Mouse (Mus musculus) embryo, embryonic 10.5 days (tissue): Measurements from ENCODE around the gene Rad51ap1.

Source experiments
- DNase-seq: peaks from one replicate; pipeline ENCODE4 v3.0.0-alpha.2; 2015; ENCODE audit warnings: low spot score

Gene Rad51ap1

DNA sequence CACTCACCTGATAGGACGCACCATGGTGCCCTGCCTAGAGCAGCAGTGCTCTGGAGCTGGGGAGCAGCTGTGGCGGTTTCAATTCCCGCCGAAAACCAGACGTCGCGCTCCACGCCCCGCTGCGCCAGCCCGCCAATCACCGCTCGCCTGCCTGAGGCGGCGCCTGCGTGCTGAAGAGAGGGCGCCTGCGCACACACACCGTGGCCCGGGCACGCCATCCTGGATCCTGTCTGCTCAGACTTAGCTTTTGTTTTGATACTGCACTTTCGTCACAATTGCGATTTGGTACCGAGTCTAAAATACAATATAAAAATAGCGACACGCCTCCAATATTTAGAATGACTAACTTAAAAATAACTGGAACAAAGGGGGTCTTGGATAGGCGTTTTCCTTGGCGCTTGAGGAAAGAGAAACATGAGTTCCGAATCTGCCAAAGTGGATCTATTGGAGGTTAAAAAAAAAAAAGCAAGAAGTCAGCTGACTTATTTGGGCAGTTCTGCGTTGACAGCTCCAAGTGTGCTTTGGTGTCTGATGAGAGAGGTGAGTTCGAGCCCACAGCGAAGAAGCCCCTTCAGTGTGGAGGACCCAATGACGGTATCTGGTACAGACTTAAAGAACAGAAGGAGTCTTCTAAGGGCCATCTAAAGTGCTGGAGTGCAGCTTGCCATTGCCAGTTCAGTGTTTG is at the start of gene Rad51ap1, which contains the start of gene D6Wsu163e:
Gene Rad51ap1, minus strand, starts transcription at position 101 of the 685 bp plus-strand sequence.
Gene D6Wsu163e, plus strand, starts transcription at position 476 of the 685 bp plus-strand sequence.
- peak; percentile 95 for DNase-seq

DNA sequence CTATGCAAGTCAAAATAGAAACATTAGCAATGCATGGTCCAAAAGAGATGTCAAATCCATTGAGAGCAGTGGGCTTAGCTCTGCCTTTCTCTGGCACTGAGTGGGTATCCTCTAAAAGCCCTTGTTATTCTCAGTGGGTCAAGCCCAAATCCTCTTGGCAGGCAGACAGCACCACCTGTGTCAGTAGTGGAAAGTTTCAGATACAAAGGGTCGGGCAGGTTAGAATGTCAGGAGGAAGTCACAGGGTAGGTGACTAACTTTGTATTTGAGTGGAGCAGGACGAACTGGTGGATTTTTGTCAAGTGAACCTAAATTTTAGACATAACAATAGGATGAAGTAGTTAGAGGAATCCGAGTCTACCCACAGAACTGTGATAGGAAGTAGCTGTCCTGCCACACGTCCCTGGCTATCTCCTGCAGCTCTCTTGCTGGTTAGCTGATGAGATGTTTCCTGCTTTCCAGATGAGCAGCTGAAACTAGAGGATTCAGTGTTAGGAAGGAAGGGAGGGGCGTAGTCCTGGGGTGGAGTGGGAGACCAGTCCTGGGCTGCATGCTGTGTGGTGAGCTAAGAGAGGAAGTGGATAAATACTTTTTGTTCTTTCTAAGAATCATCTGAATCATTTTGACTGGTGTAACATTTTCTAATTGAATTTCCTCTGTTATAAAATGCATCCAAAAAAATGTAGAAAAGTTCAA is 42.3 kb upstream of the Rad51ap1 start:
- DNase-seq = no peak

DNA sequence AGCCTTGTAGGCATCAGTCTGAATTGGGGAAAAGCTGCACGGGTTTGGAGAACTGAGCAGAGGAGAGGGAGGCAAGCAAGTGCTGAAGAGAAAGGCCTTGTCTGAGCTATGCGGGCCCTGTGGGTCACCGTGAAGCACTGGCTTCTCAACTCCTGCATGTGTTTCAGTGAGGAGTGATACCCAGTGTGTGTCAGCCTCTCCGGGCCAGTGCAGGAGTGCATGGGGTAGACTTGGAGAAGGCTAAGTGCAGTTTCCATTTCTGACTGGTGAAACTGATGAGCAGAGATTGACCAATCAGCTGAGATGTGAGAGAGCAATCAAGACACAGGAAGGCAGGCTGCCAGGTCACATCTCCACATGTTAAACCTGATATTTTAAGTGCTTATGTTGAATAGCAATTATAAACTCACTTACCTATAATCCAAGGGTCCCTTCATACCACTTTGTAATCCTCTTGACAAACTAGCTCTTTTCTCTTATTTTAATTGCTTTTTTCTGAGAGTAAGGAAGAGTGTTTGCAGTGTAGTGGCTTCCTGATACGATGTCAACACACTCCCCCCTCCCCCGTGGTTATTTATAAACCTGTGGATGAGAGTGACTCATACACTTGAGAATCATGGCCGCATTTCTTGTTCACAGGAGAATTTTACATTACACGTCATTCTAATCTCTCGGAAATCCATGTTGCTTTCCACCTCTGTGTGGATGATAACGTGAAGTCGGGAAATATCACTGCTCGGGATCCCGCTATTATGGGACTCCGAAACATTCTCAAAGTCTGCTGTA is 27.0 kb upstream of the Rad51ap1 start:
- no peak for DNase-seq

DNA sequence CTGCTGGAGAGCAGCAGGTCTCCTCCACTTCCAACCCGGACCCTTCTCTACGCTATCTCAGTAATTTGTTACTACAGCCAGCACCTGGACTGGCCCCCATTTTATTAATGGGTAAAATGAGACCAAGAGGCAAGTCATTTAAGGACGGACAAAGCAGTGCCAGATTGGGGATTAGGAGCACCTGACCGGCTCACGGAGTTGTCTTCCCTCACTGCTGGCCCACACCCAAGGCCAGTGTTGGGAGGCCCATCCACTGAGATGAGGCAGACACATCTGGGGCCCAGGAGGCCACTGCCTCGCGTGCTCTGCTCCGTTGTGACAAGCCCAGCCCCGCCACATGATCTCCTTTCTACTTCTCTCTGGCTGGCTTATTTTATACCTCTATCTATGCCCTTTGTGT is 24.0 kb upstream of the Rad51ap1 start:
- no peak for DNase-seq

DNA sequence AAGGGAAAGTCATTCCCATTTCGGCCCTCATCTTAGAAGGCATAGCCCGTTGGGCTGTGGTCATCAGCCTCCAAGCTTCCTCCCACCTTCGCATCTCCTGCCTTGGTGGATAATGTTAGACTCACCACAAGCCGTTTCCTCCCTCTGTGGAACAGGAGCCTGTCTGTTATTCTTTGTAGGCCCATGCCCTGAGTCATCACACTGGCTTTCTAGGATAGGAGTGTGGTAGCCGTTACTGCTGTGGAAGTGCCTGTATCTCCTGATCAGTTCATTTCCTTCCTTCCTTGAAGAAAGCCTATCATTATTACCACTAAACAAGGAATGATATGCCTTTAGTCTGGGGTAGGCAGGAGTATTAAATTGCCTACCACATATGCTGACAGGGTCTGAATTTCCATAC is 23.3 kb upstream of the Rad51ap1 start:
- DNase-seq = no peak

DNA sequence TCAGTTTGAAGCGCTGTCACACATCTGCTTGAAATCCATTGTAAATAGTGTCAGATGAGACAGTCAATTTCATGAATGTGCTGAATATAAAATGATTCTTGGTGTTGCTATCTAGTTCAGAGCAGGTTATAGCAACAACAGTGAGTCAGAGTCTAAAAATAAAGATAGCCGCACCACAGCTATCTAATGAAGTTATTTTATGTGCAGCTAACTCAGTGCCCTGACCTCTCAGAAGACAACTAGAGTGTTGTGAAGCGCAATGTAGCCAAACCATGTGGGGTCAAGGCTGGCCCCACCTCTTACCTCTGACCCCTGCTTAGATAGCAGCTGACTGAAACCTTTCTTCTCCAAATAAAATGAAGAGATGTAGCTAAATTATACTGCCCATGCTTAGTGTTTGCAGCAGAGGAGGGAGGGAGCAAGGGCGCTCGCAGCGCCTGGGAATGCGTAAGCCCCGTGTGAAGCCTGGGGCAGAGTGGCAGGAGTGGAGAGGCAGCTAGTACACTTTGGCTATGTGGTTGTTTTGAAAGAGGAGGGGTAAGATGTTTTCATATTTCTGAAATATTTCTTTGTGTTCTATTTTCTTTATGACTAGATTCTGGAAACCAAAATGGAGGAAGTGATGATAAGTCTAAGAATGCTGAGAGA is 22.1 kb upstream of the Rad51ap1 start:
- no peak for DNase-seq

DNA sequence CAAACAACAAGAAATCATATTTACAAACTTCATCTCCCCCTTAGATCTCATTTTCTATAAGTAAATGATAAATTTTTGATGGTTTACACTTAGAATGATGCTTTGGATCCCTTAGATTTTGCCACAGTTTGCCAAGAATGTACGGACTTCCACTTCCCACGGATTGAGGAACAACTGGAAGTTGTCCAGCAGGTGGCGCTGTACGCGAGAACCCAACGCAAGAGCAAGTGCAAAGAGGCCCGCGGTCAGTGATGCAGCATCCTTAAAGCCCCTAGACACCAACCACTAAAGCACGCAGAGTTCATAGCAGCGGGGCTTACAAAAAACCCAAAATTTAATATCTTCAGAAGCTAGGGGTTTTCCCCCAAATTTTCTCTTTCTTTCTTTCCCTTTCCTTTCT is 16.3 kb upstream of the Rad51ap1 start:
- peak; percentile 88 for DNase-seq

DNA sequence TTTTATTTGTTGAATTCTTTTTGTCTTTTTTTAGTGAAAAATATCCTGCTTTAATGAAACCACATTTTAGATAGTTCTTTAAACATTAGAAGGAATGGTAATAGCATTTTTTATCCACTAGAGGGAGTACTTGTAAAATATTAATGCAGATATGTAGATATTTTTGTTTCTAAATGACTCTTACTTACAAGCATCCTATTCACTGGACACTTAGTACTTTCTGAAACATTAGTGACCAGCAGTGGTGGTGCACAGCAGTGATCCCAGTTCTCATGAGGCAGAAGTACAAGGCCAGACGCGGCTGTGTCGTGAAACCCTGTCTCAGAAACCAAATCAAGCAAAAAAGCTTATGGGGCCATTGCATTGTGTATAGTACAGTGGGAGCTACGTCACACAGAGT is 8.9 kb upstream of the Rad51ap1 start:
- DNase-seq = peak; percentile 42

DNA sequence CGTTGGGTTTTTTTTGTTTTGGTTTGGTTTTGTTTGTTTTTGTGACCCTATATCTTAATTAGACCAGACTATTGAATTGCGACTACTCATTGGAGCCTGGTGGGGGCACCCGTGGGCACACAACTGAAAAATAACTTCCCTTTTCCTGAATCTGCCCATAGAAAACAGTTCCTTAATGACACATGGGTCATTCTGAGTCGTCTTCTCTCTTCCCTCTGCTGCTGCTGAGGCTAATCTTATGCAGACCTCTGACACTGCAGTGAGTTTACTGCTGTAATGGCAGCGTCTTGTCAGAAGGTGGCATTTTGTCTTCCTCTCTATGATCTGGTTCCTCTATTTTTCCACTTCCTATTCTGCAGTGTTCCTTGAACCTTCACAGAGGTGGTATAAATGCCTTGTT is 1.1 kb upstream of the Rad51ap1 start:
- peak; percentile 42 for DNase-seq

DNA sequence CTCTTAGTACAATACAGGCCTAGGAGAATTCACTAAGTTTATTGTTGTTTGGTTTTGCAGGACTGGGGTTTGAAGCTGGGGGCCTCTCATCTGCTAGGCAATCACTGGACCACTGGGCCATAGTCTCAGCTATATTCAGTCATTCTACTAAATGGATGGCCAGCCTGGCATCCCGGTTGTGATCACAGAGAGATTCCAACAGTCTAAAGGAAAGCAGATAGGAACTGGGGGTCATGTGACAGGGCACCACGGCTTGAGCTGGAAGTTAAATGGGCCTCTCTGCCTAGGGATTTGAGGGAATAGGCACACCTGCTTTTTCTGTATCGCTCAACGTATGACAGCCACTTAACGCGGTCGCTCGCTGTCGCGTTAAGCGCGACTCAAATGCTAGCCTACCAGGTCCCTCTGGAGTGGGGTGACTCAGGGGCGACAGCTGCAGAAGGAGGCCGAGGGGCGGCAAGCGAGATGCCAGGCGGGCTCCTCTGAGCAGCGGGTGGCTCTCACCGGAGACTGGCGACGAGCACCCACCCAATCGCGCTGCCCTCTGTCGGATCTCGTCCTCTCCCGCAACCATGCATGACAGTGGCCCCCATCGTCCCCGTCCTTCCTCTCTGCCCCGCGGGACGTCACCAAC is 417 bp downstream of the Rad51ap1 start:
- peak; percentile 19 for DNase-seq

DNA sequence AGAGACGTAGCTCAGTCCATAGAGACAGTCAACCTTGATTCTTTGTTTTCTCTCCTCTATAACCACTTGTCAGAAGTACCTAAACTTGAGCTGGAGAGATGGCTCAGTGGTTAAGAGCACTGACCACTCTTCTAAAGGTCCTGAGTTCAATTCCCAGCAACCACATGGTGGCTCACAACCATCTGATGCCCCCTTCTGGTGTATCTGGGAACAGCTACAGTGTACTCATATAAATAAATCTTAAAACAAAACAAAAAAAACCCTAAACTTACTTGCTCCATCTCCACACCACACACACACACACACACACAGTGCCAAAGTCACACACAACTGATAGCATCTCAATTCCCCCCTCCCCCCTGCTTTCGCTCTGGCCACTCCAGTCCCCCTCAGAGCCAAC is 1.3 kb downstream of the Rad51ap1 start:
- peak; percentile 26 for DNase-seq

DNA sequence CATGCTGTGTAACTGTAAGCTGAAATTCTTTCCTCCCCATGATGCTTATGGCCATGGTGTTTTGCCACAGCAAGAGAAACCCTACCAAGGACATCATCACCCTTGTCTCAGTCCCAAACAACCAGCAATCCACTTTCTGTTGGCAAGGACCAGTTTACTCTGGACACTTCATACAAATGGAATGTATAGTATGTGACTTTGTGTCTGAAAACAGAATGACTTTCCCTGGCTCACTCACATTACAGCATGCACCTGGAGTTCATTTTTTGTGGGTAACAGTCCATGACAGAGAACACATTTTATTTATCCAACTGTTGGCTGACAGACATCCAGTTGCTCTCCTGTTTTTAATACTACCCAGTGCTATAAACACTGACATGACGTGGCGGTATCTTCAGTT is 6.5 kb downstream of the Rad51ap1 start:
- no peak for DNase-seq

DNA sequence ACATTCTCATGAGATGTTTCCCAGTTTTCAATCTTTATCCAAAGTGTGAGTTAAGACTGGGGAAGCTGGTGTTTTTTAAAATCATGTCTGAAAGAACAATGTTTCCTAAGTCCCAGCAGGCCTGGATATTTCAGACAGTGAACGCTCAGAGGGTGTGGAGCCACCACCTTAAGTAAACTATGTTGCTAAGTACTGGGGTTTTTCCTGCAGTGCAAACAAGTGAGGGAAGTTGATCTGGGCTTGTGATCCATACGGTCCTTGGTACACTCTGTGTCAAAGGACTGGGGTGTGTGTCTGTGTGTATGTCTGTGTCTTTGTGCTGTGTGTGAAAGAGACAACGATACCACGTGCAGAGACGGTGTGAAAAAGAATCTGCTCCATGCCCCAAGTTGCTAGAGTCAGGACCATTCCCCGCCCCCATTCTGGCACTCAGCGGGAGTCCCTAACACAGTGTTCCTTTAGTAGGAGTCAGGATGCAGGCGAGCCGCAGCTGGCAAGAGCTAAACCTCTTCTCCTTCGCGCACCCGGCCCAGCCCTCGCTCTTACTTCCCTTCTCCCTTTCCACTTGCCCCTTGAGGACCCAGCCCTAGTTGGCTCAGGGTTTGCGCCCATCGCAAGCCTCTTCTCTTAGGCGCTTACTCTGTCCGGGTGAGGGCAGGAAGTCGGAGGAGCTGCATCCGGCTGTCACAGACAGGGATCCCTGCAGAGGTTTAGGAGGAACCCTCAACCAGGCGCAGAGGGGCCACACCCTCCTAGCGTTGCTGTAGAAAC is 18.1 kb downstream of the Rad51ap1 start, which contains the start of gene Dyrk4:
Gene Dyrk4, minus strand, starts transcription at position 729 of the 771 bp plus-strand sequence.
- peak; percentile 43 for DNase-seq

DNA sequence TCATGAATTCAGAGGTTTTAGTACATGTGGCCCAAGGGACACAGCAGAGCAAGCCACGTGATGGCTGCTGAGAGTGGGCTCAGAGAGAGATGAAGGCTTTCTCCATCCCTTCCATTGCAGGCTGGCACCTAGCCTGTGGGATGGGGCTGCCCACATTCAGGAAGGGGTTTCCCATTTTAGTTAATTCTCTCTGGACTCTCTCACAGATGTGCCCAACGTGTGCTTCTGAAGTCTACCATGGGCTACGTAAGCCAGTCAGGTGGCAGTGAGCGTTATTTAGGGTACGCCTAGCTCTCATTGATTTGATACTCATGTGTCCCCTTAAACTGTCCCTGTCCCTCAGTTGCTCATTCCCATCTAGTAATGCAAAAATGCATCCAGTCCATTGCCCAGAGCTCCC is 24.5 kb downstream of the Rad51ap1 start:
- no peak for DNase-seq

DNA sequence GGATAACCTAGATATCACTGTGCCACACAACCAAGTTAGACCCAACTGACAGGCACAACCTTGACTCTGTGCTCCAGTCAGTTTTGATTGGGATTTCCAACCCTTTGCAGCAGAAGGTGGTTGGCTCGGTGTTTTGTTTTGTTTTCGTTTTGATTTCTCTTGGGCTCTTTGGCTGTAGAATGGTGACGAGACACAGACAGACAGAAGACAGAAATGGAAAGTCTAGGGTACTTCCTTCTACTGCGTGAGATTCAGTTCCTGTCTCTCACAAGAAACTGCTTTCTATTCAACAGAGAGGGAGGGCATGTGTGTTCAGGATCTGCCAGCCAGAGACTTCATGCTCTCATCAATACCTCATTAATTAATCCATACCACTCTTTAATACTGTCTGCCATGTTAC is 28.7 kb downstream of the Rad51ap1 start:
- DNase-seq = no peak

DNA sequence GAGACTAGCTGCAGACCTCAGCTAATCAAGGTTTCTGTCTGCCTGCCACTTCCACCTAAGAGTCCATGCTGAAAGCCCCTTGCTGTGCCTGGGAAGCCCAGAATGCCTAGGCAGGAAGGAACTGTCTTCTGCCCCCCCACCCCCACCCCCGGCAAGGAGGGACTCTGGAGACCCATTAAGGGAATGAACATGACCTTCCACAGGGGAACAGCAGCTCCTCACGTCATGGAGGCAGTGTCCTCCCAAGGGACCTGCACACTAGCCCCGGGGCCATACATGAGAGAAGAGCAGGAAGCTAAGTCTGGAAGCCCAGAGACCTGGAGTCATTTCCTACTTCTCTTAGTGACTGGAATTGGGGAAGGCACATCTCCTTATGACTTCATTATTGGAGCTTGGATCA is 31.5 kb downstream of the Rad51ap1 start:
- no peak for DNase-seq

DNA sequence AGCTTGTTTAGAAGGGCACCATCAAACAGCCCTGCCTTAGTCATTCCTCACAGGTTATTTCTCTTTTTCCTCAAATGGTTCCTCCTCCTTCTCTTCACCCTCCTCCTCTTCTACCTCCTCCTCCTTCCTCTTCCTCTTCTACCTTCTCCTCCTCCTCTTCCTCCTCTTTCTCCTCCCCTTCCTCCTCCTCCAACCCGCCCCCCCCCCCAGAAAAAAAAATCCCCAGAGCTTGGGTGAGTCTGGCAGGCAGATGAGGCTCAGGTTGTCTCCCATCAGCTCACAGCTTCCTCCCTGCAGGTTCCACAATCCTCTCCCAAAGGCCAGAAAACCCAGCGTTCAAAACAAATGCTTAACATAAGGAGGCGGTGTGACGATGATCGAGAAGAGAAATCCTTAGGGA is 32.0 kb downstream of the Rad51ap1 start:
- DNase-seq = no peak

DNA sequence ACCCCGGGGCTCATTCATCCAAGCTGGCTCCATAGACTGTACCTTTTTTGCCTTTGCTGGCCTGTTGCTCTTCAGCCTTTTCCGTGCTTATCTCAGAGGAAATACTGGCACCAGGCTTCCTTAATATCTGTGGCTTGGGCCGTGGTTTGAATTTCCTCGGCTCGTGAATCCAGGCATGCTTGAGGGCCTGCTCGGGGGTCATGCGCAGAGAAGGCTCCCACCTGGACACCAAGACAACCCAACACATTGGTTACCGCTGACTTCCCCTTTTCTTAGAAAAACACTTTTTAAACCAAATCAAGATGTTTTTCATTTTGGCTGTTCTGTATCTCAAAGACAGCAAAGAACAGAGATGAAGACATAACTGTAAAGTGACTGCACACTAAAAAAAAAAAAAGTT is 62.3 kb downstream of the Rad51ap1 start:
- no peak for DNase-seq
